Mouse (Mus musculus): ENCODE measurements at regions not wholly inside any gene's neighbourhood (a gene's known extent, or its start where the extent isn't known, plus 50 kb on each side); places are given as distances from the start of the nearest gene placed in this dataset.

- H3K4me1 ChIP-seq (replicated peaks; ENCODE audit: control insufficient read depth, insufficient read depth): no peaks in the 10 kb centered on the region
- no peak for TF ChIP-seq EP300 (optimal IDR thresholded peaks at IDR 0.05)
- TF ChIP-seq CTCF (IDR thresholded peaks at IDR 0.05; ENCODE audit: low read depth): no peak
- H3K27ac ChIP-seq (replicated peaks): no peak overlapping the region
- WGBS: 74% methylated on average over 7 of the region's 7 CpGs
- H3K4me2 ChIP-seq (replicated peaks; ENCODE audit: low read depth): no peak overlapping the region
- no peak overlapping the region for H3K4me3 ChIP-seq (ENCODE audit: low read depth, low read length)
- H3K9ac ChIP-seq (ENCODE audit: low read length): no peak overlapping the region
- ATAC-seq (ENCODE audit: low FRiP score, low TSS enrichment) (no peak), DNase-seq (ENCODE audit: low spot score) (no peak)
- H3K27me3 ChIP-seq (ENCODE audit: control insufficient read depth, insufficient read depth, low read length): no peaks in the 10 kb centered on the region
- no peaks in the 10 kb centered on the region for H3K36me3 ChIP-seq (ENCODE audit: control insufficient read depth, insufficient read depth, low read length)
- no peaks in the 10 kb centered on the region for H3K9me3 ChIP-seq (ENCODE audit: control insufficient read depth, low read length)
These were observed 119.7 kb downstream of the Mtx2 start for GRCm38 (mm10) chr2:74945185-74945749.

- ATAC-seq (ENCODE audit: low FRiP score, low TSS enrichment): no peak
- no peak for TF ChIP-seq CTCF (IDR thresholded peaks at IDR 0.05; ENCODE audit: low read depth)
- TF ChIP-seq EP300 (optimal IDR thresholded peaks at IDR 0.05): no peak
- no peak for DNase-seq (ENCODE audit: low spot score)
- H3K27me3 ChIP-seq (ENCODE audit: control insufficient read depth, insufficient read depth, low read length): no peaks in the 10 kb centered on the region
- no peak overlapping the region for H3K9ac ChIP-seq (ENCODE audit: low read length)
- no peaks in the 10 kb centered on the region for H3K36me3 ChIP-seq (ENCODE audit: control insufficient read depth, insufficient read depth, low read length)
- no peaks in the 10 kb centered on the region for H3K9me3 ChIP-seq (ENCODE audit: control insufficient read depth, low read length)
- no peak overlapping the region for H3K4me3 ChIP-seq (ENCODE audit: low read depth, low read length)
- H3K4me2 ChIP-seq (replicated peaks; ENCODE audit: low read depth): no peak overlapping the region
- 74% methylated on average over 12 of the region's 12 CpGs for WGBS
- no peaks in the 10 kb centered on the region for H3K4me1 ChIP-seq (replicated peaks; ENCODE audit: control insufficient read depth, insufficient read depth)
- no peak overlapping the region for H3K27ac ChIP-seq (replicated peaks)
These were observed 126.0 kb downstream of the Mtx2 start for GRCm38 (mm10) chr2:74951401-74952260.

- H3K36me3 ChIP-seq (ENCODE audit: control insufficient read depth, insufficient read depth, low read length): no peaks in the 10 kb centered on the region
- H3K9ac ChIP-seq (ENCODE audit: low read length): no peak overlapping the region
- no peak overlapping the region for H3K4me3 ChIP-seq (ENCODE audit: low read depth, low read length)
- H3K4me1 ChIP-seq (replicated peaks; ENCODE audit: control insufficient read depth, insufficient read depth): no peaks in the 10 kb centered on the region
- no peak overlapping the region for H3K27ac ChIP-seq (replicated peaks)
- no peak overlapping the region for H3K4me2 ChIP-seq (replicated peaks; ENCODE audit: low read depth)
- no peaks in the 10 kb centered on the region for H3K27me3 ChIP-seq (ENCODE audit: control insufficient read depth, insufficient read depth, low read length)
- WGBS: 61% methylated on average over 9 of the region's 9 CpGs
- ATAC-seq (ENCODE audit: low FRiP score, low TSS enrichment): no peak
- H3K9me3 ChIP-seq (ENCODE audit: control insufficient read depth, low read length): no peaks in the 10 kb centered on the region
- TF ChIP-seq CTCF (IDR thresholded peaks at IDR 0.05; ENCODE audit: low read depth) (no peak), EP300 (optimal IDR thresholded peaks at IDR 0.05) (no peak)
- no peak for DNase-seq (ENCODE audit: low spot score)
These were observed 128.5 kb downstream of the Mtx2 start for GRCm38 (mm10) chr2:74954101-74954500.

- no peaks in the 10 kb centered on the region for H3K4me1 ChIP-seq (replicated peaks; ENCODE audit: control insufficient read depth, insufficient read depth)
- H3K4me2 ChIP-seq (replicated peaks; ENCODE audit: low read depth): no peak overlapping the region
- TF ChIP-seq CTCF (IDR thresholded peaks at IDR 0.05; ENCODE audit: low read depth) (no peak), EP300 (optimal IDR thresholded peaks at IDR 0.05) (no peak)
- WGBS: 82% methylated on average over 4 of the region's 4 CpGs
- H3K27me3 ChIP-seq (ENCODE audit: control insufficient read depth, insufficient read depth, low read length): no peaks in the 10 kb centered on the region
- H3K36me3 ChIP-seq (ENCODE audit: control insufficient read depth, insufficient read depth, low read length): no peaks in the 10 kb centered on the region
- H3K4me3 ChIP-seq (ENCODE audit: low read depth, low read length): no peak overlapping the region
- ATAC-seq (ENCODE audit: low FRiP score, low TSS enrichment) (no peak), DNase-seq (ENCODE audit: low spot score) (no peak)
- no peaks in the 10 kb centered on the region for H3K9me3 ChIP-seq (ENCODE audit: control insufficient read depth, low read length)
- H3K27ac ChIP-seq (replicated peaks): no peak overlapping the region
- H3K9ac ChIP-seq (ENCODE audit: low read length): no peak overlapping the region
These were observed 129.9 kb downstream of the Mtx2 start for GRCm38 (mm10) chr2:74955281-74956128.

- Histone ChIP-seq H3K4me3 (ENCODE audit: low read depth, low read length) (no peak overlapping the region), H3K4me2 (replicated peaks; ENCODE audit: low read depth) (no peak overlapping the region), H3K4me1 (replicated peaks; ENCODE audit: control insufficient read depth, insufficient read depth) (no peaks in the 10 kb centered on the region), H3K36me3 (ENCODE audit: control insufficient read depth, insufficient read depth, low read length) (no peaks in the 10 kb centered on the region), H3K9ac (ENCODE audit: low read length) (no peak overlapping the region), H3K9me3 (ENCODE audit: control insufficient read depth, low read length) (no peaks in the 10 kb centered on the region), H3K27me3 (ENCODE audit: control insufficient read depth, insufficient read depth, low read length) (no peaks in the 10 kb centered on the region), H3K27ac (replicated peaks) (no peak overlapping the region)
- no peak for TF ChIP-seq EP300 (optimal IDR thresholded peaks at IDR 0.05)
- no peak for TF ChIP-seq CTCF (IDR thresholded peaks at IDR 0.05; ENCODE audit: low read depth)
- DNase-seq (ENCODE audit: low spot score): no peak
- 76% methylated on average over 1 of the region's 1 CpGs for WGBS
- ATAC-seq (ENCODE audit: low FRiP score, low TSS enrichment): no peak
These were observed 130.5 kb downstream of the Mtx2 start for GRCm38 (mm10) chr2:74956129-74956450.

Data from stomach, postnatal 0 days (tissue).